Mouse (Mus musculus) heart, adult 2 months (tissue): ENCODE measurements around the gene Col1a2. TPM values are rescaled to one million over a fixed set of nuclear protein-coding genes. Genes with fewer than 3 reads are reported as not detected.
A peak's percentile ranks its signal among the peaks of the same experiment; 100 is the strongest.

Experiments
- DNase-seq, 2 experiments: peaks; one replicate each; pipeline ENCODE4 v3.0.0; 2021
- H3K27ac ChIP-seq: fragments of 200-600 bp; 2 replicates; pipeline ENCODE4 v1.8.1; 2022
- H3K27me3 ChIP-seq: fragments of 200-500 bp; 2 replicates; pipeline ENCODE4 v1.6.1; 2012; ENCODE audit warnings: mild to moderate bottlenecking, low read length, inconsistent platforms, mixed read lengths; ENCODE audit not compliant: control insufficient read depth, insufficient read depth
- H3K36me3 ChIP-seq: fragments of 200-500 bp; 2 replicates; pipeline ENCODE4 v1.6.1; 2012; ENCODE audit warnings: low read length, inconsistent platforms; ENCODE audit not compliant: control insufficient read depth, insufficient read depth
- H3K4me1 ChIP-seq: fragments of 200-500 bp; 2 replicates; pipeline ENCODE4 v1.6.1; 2011; ENCODE audit warnings: low read length; ENCODE audit not compliant: control insufficient read depth, insufficient read depth
- H3K4me3 ChIP-seq: fragments of 200-600 bp; 2 replicates; pipeline ENCODE4 v1.8.1; 2022
- H3K79me2 ChIP-seq: fragments of 200-500 bp; replicated peaks from 2 replicates; pipeline ENCODE4 v1.6.1; 2012; ENCODE audit warnings: mild to moderate bottlenecking, inconsistent platforms, low read length, moderate library complexity, mixed read lengths; ENCODE audit not compliant: control insufficient read depth, insufficient read depth
- H3K9ac ChIP-seq: fragments of 200-500 bp; 2 replicates; pipeline ENCODE4 v1.6.1; 2012; ENCODE audit warnings: low read depth, mild to moderate bottlenecking, control low read depth, inconsistent platforms, low read length, mixed read lengths
- CTCF ChIP-seq: fragments of 200-600 bp; IDR thresholded peaks from 2 replicates; pipeline ENCODE4 v1.8.1; 2022; ENCODE audit warnings: antibody characterized with exemption, mild to moderate bottlenecking, moderate library complexity
- EP300 ChIP-seq: fragments of 200-500 bp; IDR thresholded peaks from 2 replicates; pipeline ENCODE4 v1.6.1; 2011; ENCODE audit warnings: low read depth, low read length, control low read depth; ENCODE audit not compliant: insufficient read depth
- POLR2A ChIP-seq: fragments of 200-500 bp; IDR thresholded peaks from 2 replicates; pipeline ENCODE4 v1.6.1; 2011; ENCODE audit warnings: mild to moderate bottlenecking, low read depth, low read length, control low read depth; ENCODE audit not compliant: insufficient read depth
- WGBS: fragments of 180-500 bp; shearing (Covaris S2); methylation state at CpG from one replicate; pipeline ENCODE4 v1.1.7; 2018; 5-methylcytosine and 5-hydroxymethylcytosine counted together
- intact Hi-C: fragments of 180-260 bp; cut with DNase I; formaldehyde crosslinking; loops from one replicate; pipeline ENCODE4 v1.15.1; 2025
- polyA plus RNA-seq: library from polyadenylated mRNA; depleted of rRNA; stranded (reverse); fragments of >200 nt; gene quantifications from 2 replicates; pipeline ENCODE4 v1.2.3, GENCODE M21; 2012
- total RNA-seq, 2 experiments: library from RNA; stranded (reverse); gene quantifications; 2 replicates each; pipeline ENCODE4 v1.2.3; 2021

Col1a2 gene
- total and polyA plus RNA-seq, 3 experiments = 60.1 to 99.8 (median 88.9) TPM

DNA sequence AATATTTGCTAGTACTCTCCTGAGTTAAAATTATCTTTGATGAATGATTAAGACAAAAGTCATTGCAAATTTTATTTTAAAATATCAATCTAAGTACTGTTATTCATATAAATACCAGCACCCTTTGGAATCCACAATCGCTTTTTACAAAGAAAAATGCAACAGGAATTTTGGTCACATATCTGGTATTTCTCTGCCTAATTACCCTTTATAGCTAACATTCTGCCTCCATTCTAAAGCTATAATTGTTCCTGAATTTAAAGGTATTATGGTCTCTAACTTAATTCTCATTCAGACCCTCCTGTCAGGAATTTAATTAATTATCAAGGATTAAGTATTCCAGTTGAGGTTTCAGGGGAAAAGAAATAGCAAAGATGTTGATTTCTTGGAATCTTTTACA, 28.3 kb downstream of the Col1a2 start:
- no peaks in the 10 kb centered on the region for H3K79me2 ChIP-seq
- DNase-seq = no peak
- H3K9ac ChIP-seq = no peak overlapping the region
- H3K4me3 ChIP-seq = no peak overlapping the region
- no peaks in the 10 kb centered on the region for H3K27me3 ChIP-seq
- WGBS = 78% methylated on average over 1 of the region's 1 CpGs
- no peak overlapping the region for H3K27ac ChIP-seq
- no peaks in the 10 kb centered on the region for H3K36me3 ChIP-seq
- H3K4me1 ChIP-seq = no peaks in the 10 kb centered on the region
- intact Hi-C loops = no loop called here
- TF ChIP-seq CTCF (no peak), POLR2A (no peak), EP300 (no peak)

DNA sequence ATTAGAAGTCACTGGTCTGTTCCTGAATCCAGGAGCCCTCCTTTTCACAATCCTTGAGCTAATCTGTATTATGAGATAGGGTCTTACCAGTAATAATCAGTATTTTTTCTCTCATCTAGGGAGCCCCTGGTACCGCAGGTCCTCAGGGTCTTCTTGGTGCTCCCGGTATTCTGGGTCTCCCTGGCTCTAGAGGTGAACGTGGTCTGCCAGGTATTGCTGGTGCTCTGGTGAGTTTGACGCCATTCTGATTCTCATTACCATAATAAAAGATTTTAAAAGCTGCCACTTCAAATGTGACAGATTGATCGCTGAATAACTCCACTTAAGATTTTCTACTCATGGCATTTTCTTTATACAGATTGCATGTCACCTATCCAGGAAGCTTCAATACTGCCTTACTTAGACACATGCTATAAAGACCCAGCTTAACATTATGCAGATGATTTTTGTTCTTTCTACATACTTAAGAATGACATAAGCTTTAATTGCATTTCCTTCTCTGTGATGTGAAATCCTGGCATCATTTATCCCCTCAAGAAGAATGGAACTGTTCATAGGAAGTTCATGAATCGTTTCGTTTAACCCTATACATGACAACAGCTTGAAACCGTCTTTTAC, 30.0 kb downstream of the Col1a2 start:
- H3K79me2 ChIP-seq = no peaks in the 10 kb centered on the region
- H3K4me1 ChIP-seq = no peaks in the 10 kb centered on the region
- H3K9ac ChIP-seq = no peak overlapping the region
- 80% methylated on average over 8 of the region's 8 CpGs for WGBS
- no peaks in the 10 kb centered on the region for H3K27me3 ChIP-seq
- DNase-seq = no peak
- intact Hi-C loops = no loop called here
- no peak overlapping the region for H3K4me3 ChIP-seq
- TF ChIP-seq POLR2A (no peak), CTCF (no peak), EP300 (no peak)
- no peak overlapping the region for H3K27ac ChIP-seq
- H3K36me3 ChIP-seq = no peaks in the 10 kb centered on the region

DNA sequence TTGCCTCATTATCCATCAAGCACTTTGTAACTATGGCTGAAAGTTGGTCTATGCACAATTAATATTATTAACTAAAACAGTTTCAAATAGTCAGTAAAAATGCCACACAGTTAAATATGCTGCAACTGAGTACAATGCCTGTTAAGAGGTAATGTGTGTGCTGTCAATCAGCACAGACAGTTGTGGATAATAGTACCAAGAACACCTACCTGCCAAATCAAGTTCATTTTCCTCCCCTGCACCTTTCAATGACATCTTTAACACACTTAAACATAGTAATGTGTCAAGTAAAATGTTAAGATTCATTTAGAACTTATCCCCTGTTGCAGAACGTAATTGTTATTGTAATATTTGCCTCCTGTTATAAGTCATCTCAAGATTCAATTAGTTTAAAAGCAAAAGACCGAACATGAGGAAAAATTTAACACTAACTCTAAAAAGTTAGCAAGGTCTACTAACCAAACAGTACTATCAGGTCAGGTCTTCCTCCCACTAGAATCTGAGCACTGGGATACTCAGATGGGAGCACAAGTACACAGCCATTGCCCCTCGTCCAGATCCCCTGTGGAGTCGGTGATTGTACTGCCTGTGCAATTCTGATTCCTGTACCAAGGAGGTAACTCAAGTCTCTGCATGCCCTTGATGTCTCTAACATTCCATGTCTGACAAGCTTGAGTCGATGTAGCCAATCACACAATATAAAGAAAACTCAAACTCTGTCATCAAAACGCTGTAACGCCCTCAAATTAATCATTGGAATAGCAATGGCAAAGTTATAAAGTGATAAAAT, 37.5 kb downstream of the Col1a2 start:
- no peak overlapping the region for H3K9ac ChIP-seq
- no peaks in the 10 kb centered on the region for H3K36me3 ChIP-seq
- H3K27me3 ChIP-seq = no peaks in the 10 kb centered on the region
- intact Hi-C loops = no loop called here
- peaks cover 1% of the 10 kb centered on the region; the same call in 1 of the 2 replicates for H3K4me1 ChIP-seq
- DNase-seq = no peak
- TF ChIP-seq CTCF (no peak), POLR2A (no peak), EP300 (no peak)
- no peaks in the 10 kb centered on the region for H3K79me2 ChIP-seq
- WGBS = 79% methylated on average over 7 of the region's 7 CpGs
- H3K4me3 ChIP-seq = no peak overlapping the region
- H3K27ac ChIP-seq = no peak overlapping the region

- no peaks in the 10 kb centered on the region for H3K79me2 ChIP-seq
- DNase-seq = peak; percentile 21 to 28
- no peaks in the 10 kb centered on the region for H3K27me3 ChIP-seq
- TF ChIP-seq CTCF (peak; percentile 65), POLR2A (no peak)
- H3K9ac ChIP-seq = no peak overlapping the region
- H3K36me3 ChIP-seq = no peaks in the 10 kb centered on the region
- peaks cover 1% of the 10 kb centered on the region; the same call in 1 of the 2 replicates for H3K4me1 ChIP-seq
- intact Hi-C loops = loop anchor here (2.0 kb wide), 2 partner anchors 130 to 566 kb away; no protein-coding TSS in a partner anchor
- WGBS = 44% methylated on average over 6 of the region's 6 CpGs
- H3K4me3 ChIP-seq = no peak overlapping the region
- H3K27ac ChIP-seq = no peak overlapping the region
Observed at GRCm38 (mm10) chr6:4544554-4544953, 39.9 kb downstream of the Col1a2 start.

DNA sequence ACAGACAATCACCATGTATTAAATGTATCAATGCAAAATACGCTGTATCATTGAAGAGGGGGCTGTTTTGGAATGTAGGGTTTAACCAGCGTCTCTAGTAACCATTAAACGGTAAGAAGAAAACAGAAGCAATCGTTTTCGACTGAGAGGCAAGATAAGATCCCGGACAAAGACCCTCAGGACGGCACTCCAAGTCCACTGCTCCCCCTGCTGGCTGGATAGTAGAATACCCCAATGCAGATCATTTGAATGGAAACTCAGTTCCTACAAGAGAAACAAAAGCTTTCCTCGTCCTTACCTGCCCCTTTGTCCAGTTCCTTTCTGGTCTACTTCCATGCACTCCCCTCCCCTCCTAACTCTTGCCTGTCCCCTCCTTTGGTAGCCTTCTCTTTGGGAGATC, 41.1 kb downstream of the Col1a2 start:
- TF ChIP-seq CTCF = peak; percentile 96
- no peak for TF ChIP-seq POLR2A
- 0 out of 2 replicates have a peak, but pooled peaks have one; percentile 37 for TF ChIP-seq EP300
- no peak overlapping the region for H3K9ac ChIP-seq

GRCm38 (mm10) chr6:4548894-4549293, 44.3 kb downstream of the Col1a2 start:
- no peak overlapping the region for H3K9ac ChIP-seq
- H3K27ac ChIP-seq = no peak overlapping the region
- H3K36me3 ChIP-seq = no peaks in the 10 kb centered on the region
- no peak for DNase-seq
- TF ChIP-seq CTCF (peak; percentile 53), EP300 (no peak)
- H3K4me1 ChIP-seq = peaks cover 1% of the 10 kb centered on the region; the same call in 1 of the 2 replicates
- WGBS = 70% methylated on average over 4 of the region's 4 CpGs
- no peaks in the 10 kb centered on the region for H3K27me3 ChIP-seq
- intact Hi-C loops = loop anchor here (5.0 kb wide), 2 partner anchors 637 to 1037 kb away; no protein-coding TSS in a partner anchor
- H3K79me2 ChIP-seq = no peaks in the 10 kb centered on the region
- no peak overlapping the region for H3K4me3 ChIP-seq

More for the DNA sequence above, 41.1 kb downstream of the Col1a2 start:
- H3K36me3 ChIP-seq = no peaks in the 10 kb centered on the region
- intact Hi-C loops = loop anchor here (2.0 to 5.0 kb wide), 4 partner anchors 131 to 1033 kb away; no protein-coding TSS in a partner anchor
- 12% methylated on average over 8 of the region's 8 CpGs for WGBS
- no peak overlapping the region for H3K4me3 ChIP-seq
- peak; percentile 33 to 66 for DNase-seq
- H3K4me1 ChIP-seq = peaks cover 1% of the 10 kb centered on the region; the same call in 1 of the 2 replicates
- no peaks in the 10 kb centered on the region for H3K27me3 ChIP-seq
- H3K79me2 ChIP-seq = no peaks in the 10 kb centered on the region
- no peak overlapping the region for H3K27ac ChIP-seq
